Mouse (Mus musculus) brain, embryonic 14.5 days (tissue): ENCODE measurements at regions not wholly inside any gene's neighbourhood (a gene's known extent, or its start where the extent isn't known, plus 50 kb on each side); places are given as distances from the start of the nearest gene placed in this dataset.
"Not testable (repeated sequence)": the region's sequence is repeated elsewhere in the genome, so short reads cannot be mapped to it uniquely, and the experiment has no call there.

ENCODE experiments used
- CTCF ChIP-seq: fragments of 200-500 bp; IDR thresholded peaks from 2 replicates; pipeline ENCODE4 v1.5.1; 2012; ENCODE audit warnings: inconsistent platforms, mild to moderate bottlenecking, moderate library complexity, borderline replicate concordance; ENCODE audit not compliant: insufficient read depth, insufficient read length; ENCODE audit errors: extremely low read depth
- POLR2A ChIP-seq: fragments of 200-500 bp; IDR thresholded peaks from 2 replicates; pipeline ENCODE4 v1.6.1; 2012; ENCODE audit warnings: mild to moderate bottlenecking, inconsistent platforms, borderline replicate concordance; ENCODE audit not compliant: poor library complexity, insufficient read depth, insufficient read length, severe bottlenecking; ENCODE audit errors: extremely low read depth

DNA sequence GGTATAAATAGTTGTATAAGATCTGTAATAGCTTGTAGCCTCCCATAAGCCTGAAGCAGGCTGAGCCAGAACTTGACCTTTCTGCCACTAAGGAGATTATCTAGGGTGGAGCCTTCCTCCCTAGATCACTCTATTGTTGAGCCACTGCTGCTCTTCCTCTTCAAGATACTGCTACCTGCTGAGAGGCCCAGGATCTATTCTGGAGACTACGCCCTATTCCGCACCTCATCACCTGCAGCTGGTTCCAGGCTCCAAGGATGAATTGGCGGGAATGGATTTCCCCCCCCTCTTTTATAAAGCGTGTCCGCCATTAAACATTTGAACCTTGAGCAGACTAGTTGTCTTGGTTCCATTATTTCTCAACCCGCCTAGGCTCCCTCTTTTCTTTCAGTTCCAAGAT, 566.6 kb upstream of the Pom121l12 start:
- not testable (repeated sequence) for TF ChIP-seq CTCF, POLR2A
